Mouse (Mus musculus) frontal cortex, postnatal 36 days (tissue): Measurements from ENCODE around the gene D6Ertd527e.

ENCODE experiments used
- DNase-seq, 2 experiments: peaks; one replicate each; pipeline ENCODE4 v3.0.0; 2022; ENCODE audit warnings: low spot score in 2 of 2

Gene D6Ertd527e

DNA sequence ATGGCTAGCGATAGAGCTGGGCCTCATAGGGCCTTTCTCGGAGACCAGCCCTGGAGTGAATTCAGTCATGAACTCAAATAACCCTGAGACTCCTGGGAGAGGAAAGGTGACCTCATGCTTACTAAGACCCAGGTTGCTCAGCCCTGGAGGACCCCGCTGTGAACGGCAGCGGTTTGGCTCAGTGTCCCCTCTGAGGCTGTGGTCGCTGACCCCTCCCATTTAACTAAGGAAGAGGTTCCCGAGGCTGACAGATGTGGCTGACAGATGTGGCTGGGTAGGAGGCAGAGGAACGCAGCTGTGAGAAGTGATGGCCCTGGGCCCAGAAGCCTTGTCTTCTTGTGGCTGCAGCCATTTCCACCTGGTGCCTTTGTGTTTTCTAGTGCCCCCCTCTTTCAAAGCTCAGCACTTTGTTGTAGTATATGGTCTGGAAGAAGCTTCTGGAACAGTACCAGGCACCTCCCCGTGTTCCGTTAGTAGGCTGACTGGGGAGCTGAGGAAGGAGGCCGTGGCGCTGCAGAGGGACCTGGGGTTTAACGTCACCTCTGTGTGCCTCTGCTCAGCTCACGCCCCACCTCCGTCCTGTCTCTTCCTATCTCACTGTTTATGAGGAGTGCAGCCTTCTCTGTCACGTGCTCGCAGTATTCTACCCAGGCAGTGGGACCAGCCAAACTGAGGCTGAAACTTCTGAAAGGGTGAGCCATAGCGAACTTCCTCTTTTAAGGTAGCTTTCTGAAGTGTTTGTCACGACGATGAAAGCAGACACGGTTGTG is 48.1 kb downstream of the D6Ertd527e start:
- DNase-seq: no peak

GRCm38 (mm10) chr6:87153231-87153580 is 48.7 kb downstream of the D6Ertd527e start:
- no peak for DNase-seq

GRCm38 (mm10) chr6:87153836-87154235 is 49.3 kb downstream of the D6Ertd527e start:
- no peak for DNase-seq

DNA sequence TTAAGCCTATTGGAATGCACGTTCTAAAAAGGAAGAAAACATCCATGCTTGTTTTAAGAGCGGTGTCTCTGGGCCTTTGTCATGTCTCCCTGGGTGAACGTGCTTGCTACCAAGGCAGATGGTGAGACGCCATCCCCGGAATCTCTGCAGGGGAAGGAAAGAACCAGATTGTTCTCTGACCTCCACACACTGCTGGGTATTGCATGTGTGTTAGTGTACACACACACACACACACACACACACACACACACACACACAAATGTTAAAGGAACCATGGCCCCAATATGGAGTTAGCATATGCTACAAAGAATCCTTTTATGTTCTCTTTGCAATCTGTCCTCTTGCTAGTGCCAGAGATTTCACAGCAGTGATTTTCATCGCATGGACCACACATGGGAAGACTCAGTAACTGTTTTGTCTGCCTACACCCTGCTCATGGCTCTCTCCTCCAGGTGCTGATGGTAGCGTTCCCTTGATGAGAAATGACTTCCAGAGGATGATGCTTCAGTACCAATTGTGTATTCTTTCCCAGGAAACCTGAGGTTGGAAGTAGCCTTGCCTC is 53.6 kb downstream of the D6Ertd527e start:
- DNase-seq: no peak

DNA sequence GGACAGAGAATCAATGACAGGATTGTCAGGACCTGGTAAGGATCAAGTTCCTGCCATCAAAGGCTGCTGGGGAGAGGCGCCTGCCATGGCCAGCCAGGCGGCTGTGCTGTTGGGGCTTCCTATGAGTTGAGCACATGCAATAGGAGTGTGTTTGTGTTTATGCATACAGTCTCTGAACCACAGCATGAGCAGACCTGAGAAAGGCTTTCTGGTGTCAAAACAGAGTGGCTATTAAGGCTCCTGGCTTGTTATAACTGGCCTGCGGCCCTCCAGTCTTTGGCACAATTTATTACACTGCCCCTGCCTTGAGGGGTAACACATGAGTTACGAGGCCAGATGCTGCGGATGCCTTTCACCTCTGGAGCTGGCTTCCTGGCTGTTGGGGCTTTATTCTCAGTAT is 55.6 kb downstream of the D6Ertd527e start:
- no peak for DNase-seq

DNA sequence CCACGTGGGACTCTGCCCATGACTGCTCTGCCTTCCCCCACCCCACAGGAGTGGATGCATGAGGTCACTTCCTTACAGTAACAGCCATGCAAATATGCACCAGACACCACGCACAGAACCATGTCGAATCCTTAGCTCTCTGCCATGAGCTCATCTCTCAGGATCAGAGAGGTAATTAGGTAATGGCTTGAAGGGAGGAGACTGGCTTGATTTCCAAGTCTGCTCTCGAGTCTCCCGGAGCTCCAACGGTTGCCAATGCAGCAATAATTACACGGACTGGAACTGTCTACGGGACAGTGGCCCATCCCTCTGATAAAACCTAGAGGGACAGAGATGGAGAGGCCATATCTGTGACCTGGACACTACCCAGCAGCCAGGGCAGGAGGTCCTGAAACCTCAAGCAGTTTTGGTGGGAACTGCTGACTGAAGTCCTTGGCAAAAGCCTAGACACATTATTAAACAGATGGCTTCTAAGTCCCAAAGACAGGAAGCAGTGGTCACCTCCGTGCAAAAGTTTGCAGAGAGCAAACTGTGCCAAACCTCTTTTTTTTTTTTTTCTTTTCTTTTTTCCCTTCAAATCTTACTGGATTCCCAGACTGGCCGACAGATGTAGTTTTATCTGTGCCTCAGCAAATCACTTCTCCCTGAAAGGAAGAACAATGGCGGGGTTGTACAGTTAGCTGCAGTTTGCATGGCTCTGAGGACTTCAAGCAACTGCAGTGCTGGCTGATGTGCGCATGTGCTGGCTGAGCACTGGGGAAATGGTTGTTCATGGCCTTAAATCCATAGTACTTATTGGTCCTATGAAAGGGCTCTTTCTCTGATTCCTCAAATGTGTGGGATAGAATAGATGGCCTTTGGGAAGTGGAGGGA is 57.1 kb downstream of the D6Ertd527e start:
- DNase-seq: no peak
